Mouse (Mus musculus) cortical plate, adult 2 months (tissue): Measurements from ENCODE around the gene Ankrd44.

ENCODE experiments used
- CTCF ChIP-seq: fragments of 200-500 bp; IDR thresholded peaks from 2 replicates; pipeline ENCODE4 v1.5.1; 2011; ENCODE audit warnings: mild to moderate bottlenecking, control low read depth, low read length; ENCODE audit not compliant: insufficient read depth; ENCODE audit errors: extremely low read depth
- POLR2A ChIP-seq: fragments of 200-500 bp; IDR thresholded peaks from 2 replicates; pipeline ENCODE4 v1.6.1; 2011; ENCODE audit warnings: mild to moderate bottlenecking, low read length, control low read depth; ENCODE audit not compliant: insufficient read depth; ENCODE audit errors: extremely low read depth

DNA sequence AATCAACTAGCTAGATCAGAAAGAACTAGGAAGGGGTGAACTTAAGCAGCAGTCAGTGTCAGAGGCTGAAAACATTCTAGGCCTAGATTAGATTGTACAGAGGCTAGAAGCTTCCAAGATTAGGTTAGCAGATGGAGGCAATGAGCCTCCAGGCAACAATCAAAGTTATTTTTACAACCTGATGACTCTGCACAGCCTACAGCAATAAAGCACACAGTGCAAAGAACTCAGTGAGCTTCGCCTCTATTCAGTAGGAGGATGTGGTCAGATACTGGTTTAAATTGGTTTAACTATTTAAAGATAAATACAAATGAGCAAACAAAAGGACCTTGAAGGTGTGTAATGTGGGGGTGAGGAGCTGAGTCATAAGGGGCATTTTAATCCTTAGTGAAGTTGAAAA, 325.9 kb downstream of the Ankrd44 start:
- TF ChIP-seq CTCF = no peak
- no peak for TF ChIP-seq POLR2A
